Mouse (Mus musculus): Measurements from ENCODE around the gene Tti1.

- TF ChIP-seq CTCF (IDR thresholded peaks at IDR 0.05; ENCODE audit: low read depth, low read length): no peak
- no peak for TF ChIP-seq POLR2A (IDR thresholded peaks at IDR 0.05; ENCODE audit: borderline replicate concordance, low read depth, low read length)
These were observed 92.6 kb downstream of the Tti1 start for GRCm38 (mm10) chr2:157935444-157936171.

Data from bone marrow macrophage, adult 2 months (primary cell).